Mouse (Mus musculus) neutrophil, adult 5-6 weeks (primary cell): ENCODE results near the gene Ankrd11. TPM values are rescaled to one million over a fixed set of nuclear protein-coding genes. Genes with fewer than 3 reads are reported as not detected.

Source experiments
- ATAC-seq: fragments of 151-379, 151-347 bp; 2 replicates; pipeline ENCODE4 v1.8.0; 2017; ENCODE audit warnings: mild to moderate bottlenecking, moderate TSS enrichment; ENCODE audit not compliant: insufficient number of reproducible peaks, poor library complexity, low FRiP score, severe bottlenecking; ENCODE audit errors: extremely low read depth
- total RNA-seq: library from RNA; stranded (forward); fragments of 200-1000 nt; gene quantifications from 2 replicates; pipeline ENCODE4 v1.2.3, GENCODE M21; 2017

Ankrd11 gene
- total RNA-seq, 1 experiment from 2014 or later: 304 TPM

DNA sequence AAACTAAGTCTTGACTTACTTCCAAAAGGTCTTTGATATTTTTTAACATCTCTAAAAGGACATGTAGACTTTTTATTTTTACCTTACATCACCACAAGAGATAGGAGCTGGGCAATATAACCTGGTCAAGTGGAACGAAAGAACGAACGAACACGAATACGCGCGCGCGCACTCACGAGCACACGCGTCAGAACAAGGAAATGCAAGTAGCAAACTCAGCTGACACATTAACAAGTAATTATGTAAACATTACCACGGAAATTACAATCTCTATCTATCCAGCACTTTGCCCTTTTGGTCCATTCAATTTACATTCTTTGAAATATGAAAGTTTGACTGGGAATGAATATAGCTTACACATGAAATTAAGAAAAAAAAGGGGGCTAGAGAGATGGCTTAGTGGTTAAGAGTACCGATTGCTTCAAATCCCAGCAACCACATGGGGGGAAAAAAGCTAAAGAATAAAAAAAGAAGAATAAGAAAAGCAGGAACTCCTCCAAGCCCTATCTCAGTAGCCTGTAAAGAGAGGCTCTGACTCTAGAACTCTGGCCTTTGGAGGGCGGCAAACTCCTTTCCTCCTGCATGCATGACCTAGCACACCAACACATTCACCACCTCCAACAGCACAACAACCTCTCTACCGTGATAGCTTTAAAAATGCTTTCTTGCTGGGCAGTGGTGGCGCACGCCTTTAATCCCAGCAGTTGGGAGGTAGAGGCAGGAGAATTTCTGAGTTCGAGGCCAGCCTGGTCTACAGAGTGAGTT is 58.7 kb downstream of the Ankrd11 start:
- peak; percentile 35; the same call in 1 of the 2 replicates for ATAC-seq

DNA sequence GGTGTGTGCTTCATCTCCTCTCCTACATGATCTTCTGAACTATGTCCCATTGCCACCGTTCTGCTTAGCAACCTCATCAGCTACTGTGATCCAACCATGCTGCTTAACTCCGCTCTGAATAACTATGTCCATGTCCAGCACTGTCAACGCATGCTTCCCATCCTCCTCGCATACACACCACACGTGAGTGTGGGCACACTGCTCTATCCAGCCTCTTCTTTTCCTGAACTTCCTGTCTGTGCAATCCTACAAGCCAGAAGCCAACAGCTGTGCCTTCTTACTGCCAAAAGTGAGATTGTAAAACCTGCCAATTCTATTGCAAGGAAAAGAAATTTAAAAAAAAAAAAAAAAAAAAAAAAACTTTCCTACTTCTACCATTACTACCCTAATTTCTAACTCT is 60.4 kb downstream of the Ankrd11 start:
- no peak for ATAC-seq

GRCm38 (mm10) chr8:122979865-122980509 is 62.1 kb downstream of the Ankrd11 start:
- ATAC-seq: 0 out of 2 replicates have a peak, but pooled peaks have one; percentile 16

DNA sequence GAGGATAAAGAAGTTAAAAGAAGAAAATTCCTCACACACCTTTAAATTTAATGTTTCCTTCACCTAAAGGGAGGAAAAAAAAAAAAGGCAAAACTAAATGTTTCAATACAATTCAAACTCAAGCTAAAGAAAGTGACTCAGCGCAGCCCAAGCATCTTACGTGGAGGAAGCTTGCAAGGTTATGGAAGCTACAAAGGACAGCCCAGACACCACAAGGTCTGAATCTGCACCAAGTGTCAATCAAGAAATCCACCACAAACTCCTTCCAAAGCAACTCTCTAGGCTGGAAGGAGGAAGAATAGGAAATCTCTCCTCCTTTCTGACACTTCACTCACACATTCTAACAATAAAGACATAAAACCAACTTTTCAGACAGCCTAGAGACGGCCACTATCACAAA is 62.7 kb downstream of the Ankrd11 start:
- ATAC-seq: no peak

- ATAC-seq: no peak
These were observed 66.0 kb downstream of the Ankrd11 start for GRCm38 (mm10) chr8:122976046-122976445.

DNA sequence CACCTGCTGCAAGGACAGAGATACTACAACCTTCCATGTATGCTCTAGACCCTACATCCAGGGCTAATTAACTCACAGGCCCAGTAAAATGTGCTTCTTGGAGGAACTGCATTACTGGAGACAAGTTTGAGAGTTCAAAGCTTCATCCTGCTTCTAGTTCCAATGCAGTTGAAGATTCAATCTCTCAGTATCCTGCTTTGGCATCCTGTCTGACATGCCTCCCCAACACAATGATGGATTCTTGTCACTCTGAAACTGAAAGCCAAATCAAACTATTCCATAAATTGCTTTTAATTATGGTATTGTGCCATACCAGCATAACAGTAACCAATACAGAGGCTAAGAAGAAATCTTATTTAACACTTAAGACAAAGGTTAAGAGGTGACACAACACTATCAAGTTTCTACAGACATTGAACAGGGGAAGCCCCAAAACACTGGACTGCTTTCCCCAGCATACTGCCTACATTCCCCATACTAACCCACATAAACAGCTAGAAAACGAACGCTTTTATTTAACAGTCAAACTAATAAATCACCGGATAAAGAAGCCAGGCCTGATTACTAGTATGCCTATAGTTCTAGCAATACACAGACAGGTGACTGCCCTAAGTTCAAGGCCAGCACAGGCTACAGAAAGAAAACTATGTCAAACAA is 72.0 kb downstream of the Ankrd11 start:
- ATAC-seq: no peak

DNA sequence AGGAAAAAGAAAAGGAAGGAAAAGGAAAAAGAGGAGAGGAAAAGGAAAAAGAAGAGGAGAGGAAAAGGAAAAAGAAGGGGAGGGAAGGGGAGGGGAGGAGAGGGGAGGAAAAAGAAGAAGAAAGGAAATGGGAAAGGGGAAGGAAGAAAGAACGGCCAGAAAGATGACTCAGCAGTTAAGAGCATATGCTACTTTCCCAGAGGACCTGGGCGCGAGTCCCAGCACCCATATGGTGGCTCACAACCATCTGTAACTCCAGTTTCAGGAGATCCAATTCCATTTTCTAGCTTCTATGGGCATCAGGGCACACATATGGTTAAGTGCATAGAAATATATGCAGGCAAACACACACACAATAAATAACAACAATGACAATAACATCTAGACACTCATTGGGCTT is 73.9 kb downstream of the Ankrd11 start:
- no peak for ATAC-seq

GRCm38 (mm10) chr8:122966638-122967037 is 75.4 kb downstream of the Ankrd11 start:
- no peak for ATAC-seq

DNA sequence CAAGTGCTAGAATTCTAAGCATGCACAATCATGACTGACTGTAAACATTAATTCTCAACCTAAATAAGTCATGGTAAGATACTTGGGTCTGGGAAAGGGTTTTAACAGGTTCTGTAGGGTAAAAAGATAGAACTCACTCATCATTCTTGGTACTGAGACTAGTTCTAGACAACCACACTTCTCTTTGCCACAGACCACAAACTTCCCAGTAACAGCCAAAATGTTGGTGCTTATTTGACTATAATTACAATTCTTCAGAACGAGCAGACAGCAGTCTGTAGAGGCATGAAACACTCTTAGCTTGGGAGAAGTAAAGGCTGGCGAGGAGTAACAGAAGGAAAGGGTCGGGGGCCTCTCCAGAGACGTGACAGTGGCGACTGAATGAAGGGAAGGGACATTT is 80.0 kb downstream of the Ankrd11 start:
- no peak for ATAC-seq

DNA sequence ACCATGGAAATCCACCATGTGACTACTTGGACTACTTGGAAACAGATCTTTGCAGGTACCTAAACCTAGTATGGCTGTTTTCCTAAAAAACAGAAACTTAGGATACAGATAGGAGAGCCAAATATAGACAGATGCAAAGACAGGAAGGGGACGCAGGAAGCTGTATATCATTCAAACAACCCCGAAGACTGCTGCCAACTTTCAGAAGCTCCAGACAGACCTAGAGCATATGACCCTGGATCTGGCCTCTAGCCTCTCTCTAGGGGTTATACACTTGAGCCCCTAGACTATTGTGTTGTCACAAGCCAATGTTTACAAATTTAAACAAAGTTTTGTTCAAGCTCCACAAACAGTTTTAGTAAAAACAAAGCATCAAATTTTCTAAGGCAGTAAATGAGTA is 80.6 kb downstream of the Ankrd11 start:
- ATAC-seq: no peak

DNA sequence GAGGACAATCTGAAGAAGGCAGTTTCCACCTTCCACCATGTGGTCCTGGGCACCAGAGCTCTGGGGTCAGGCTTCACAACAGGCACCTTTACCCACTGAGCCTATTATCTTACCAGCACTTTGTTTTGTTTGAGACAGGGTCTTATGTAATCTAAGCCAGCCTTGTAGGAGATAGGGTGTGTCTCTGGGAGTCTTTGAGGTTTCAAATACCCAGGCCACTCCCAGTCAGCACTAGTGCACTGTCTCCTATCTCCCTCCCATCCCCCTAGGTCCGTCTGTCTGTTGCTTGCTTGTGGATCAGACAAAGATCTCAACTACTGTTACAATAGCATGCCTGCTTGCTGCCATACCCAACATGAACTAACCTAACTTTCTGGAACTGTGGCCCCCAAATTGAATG is 81.1 kb downstream of the Ankrd11 start:
- ATAC-seq: no peak

GRCm38 (mm10) chr8:122960323-122960722 is 81.8 kb downstream of the Ankrd11 start:
- no peak for ATAC-seq

DNA sequence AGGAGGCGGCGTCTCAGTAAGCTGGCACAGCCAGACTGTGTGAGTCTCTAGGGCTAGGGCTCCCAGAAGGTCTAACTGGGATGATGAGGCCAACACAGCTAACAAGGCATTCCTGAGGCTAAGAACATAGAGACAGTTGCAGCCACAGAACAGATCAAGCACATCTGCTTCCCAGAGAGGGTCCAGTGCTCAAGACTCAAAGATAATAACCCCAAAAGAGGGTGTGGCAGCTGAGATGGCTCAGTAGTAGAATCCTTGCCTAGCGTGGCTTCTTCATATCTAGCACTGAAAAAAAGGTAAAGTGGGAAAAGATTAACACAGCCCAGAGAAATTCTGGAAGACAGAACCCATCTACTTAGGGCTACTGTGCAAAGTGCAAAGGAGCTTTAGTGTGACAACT is 86.1 kb downstream of the Ankrd11 start:
- ATAC-seq: no peak

DNA sequence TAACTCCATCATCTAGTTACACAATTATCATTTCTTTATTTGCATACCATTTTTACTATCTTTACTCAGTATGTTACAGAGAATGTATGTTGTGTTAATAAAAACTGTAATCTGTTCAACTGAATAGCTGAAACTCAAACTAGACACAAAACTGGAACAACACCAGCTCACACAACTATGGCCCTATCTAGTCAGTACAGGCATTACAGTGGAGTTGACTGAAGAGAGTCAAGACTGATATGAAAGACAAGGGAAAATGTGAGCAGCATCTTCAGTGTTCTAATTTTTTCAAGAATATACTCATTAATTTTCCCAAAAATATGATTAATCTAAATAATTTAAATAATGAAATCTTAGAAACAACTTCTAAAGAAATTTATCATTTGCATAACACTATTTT is 86.9 kb downstream of the Ankrd11 start:
- ATAC-seq: no peak

DNA sequence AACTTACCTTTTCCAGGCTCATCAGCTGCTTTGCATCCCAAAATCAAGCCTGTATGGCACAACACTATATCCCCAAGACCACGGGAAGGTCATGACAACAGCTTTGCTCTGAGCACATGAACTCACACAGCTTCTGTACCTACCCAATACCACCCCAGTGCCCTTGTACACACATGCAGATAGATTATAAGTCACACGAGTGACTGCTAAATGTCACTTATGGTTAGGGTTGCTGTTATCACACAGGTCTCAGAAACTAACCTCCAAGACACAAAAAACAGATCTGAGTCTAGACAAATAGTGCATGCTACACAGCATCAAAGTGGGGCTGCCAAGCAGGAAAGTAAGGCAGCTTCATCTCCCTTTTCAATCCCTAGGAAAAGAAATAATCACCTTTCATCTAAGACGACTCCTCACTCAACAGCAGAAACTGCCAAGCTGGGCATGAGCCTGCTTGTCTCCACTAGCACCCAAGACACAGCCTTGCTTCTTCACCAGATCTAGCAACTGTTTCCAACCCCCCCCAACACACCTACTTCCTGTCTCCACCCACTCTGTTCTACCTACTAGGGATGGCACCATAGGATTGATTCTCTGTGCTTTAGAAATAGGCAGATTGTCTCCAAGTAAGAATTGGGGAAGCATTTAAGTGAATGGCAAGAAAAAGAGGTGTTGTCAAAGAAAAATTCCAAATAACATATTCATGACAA is 87.8 kb downstream of the Ankrd11 start:
- no peak for ATAC-seq

DNA sequence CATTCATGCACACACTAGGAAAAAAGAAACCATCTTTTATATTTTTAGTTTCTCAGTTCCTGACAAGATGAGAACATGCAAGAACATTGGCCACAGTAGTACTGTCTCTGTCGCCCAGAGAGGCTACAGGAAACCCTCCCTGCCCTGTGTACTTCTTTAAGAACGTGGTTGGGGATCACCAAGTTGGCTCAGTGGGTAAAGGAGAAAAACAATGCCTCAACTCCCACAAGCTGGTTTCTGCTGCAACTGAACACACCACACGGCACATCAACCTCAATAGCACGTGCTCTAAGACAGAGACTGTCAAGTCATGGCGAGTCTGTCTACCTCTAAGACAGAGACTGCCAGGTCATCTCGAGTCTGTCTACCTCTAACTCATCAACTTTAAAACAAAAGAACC is 89.0 kb downstream of the Ankrd11 start:
- ATAC-seq: peak; percentile 36; the same call in 1 of the 2 replicates

DNA sequence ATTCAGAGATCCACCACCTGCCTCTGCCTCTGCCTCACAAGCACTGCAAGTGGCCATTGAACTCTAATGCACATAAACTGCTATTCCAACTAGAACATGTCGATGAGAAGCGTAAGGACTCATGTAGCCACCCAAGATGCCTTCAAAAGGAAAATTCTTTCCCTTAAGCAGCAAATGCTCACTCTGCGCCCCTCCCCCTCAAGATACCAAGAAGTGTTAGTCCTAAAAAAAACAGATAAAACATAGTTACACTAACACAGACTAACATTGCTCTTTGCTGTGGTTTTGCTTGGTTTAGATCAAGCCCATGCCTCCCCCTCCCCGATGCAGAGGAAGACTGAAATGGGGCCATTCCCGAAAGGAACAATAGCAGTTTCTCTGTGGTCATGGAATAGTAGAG is 90.6 kb downstream of the Ankrd11 start:
- no peak for ATAC-seq

DNA sequence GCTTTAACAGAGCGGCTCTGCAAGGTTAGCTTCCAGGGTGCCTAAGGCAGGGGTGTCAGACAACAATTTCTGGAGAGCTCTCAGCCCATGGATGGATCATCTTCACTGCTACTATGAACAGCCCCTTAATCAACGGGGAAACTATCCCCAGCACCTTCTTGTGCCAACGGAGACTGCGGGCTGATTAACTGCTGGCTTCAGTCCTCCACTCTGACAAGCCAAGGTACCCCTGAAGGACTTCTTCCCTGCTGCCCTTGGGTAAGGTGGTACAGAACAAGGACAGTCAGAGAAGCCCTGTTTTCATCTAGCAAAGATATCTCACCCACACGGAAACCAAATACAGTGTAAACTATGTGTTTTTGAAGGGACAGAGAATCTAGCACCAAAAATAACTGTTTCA is 92.4 kb downstream of the Ankrd11 start:
- no peak for ATAC-seq

- no peak for ATAC-seq
These were observed 96.3 kb downstream of the Ankrd11 start for GRCm38 (mm10) chr8:122945775-122946174.
